Mouse (Mus musculus) thymus, postnatal 10 days (tissue): ENCODE data around the gene Afmid.

Experiments
- DNase-seq, 2 experiments: peaks; one replicate each; pipeline ENCODE4 v3.0.0; 2021; ENCODE audit warnings: low spot score in 2 of 2

The Afmid gene

GRCm38 (mm10) chr11:117879676-117880075 is 54.0 kb downstream of the Afmid start:
- DNase-seq = no peak

GRCm38 (mm10) chr11:117880336-117880976 is 54.7 kb downstream of the Afmid start:
- DNase-seq = no peak

- DNase-seq = no peak
Observed at GRCm38 (mm10) chr11:117880977-117881358, 55.2 kb downstream of the Afmid start.

- DNase-seq = no peak
Observed at GRCm38 (mm10) chr11:117881787-117882186, 56.1 kb downstream of the Afmid start.

GRCm38 (mm10) chr11:117882208-117882607 is 56.5 kb downstream of the Afmid start:
- DNase-seq = no peak

DNA sequence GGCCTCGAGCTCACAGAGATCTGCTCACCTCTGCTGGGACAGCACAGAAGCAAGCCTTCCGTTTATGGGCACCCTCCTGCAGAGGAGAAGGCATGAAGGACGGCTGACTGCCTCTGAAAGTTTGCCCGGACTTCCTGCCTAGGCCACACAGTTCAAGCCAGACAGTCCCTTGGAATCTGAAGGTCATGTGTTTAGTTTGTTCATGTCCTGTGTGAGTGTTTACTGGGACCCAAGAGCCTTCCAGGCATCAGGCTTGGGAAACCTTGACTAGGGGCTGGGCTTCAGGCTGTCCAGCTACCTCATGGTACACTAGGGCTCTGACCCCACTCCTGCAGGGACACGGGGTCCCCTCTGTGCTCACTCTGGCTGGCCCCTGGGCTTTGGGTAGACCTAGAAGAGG is 60.3 kb downstream of the Afmid start:
- no peak for DNase-seq

GRCm38 (mm10) chr11:117888168-117888852 is 62.6 kb downstream of the Afmid start:
- DNase-seq = no peak

- no peak for DNase-seq
Observed at GRCm38 (mm10) chr11:117888853-117889822, 63.4 kb downstream of the Afmid start.
